ENCODE assay signal across 31 mouse cellular contexts in the genomic region with DNA sequence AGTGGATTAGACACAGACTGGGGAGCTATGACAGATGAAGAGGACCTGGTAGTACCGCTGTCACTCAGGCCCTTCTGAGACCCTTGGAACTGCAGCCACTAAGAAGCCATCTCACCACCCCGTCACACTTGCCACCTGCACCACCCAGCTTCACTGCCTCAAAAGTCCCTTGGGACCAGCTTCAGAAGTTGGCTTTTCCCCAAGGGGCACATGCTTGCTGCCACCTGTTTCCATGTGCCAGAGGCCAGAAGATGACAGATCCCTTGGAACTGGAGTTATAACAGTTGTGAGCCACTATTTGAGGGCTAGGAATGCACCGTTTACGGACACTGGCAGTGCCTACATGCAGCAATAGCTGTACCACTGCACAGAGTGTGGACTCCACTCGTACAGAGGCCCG. TPM values are rescaled to one million over a fixed set of nuclear protein-coding genes. Genes with fewer than 3 reads are reported as not detected.
DNase-seq lines count a peak whose midpoint lies in the region; ATAC-seq and TF ChIP-seq lines count a peak whose summit lies in the region.
"Had no signal": no experiment of that assay in that cellular context is flagged by ENCODE, and none has a peak within 500 bp of the region (broad histone marks: within the 10 kb centered on the region; RNA-seq: fewer than 3 reads in every experiment).

No protein-coding gene starts in this region.

- WGBS in neural tube, embryonic 14.5 days: 96% methylated on average over 6 of the region's 6 CpGs
- 49% methylated on average over 6 of the region's 6 CpGs for WGBS in spleen, adult 2 months

- H3K9me3 ChIP-seq in neural tube, embryonic 14.5 days (ENCODE audit: control insufficient read depth, low read length): no peaks in the 10 kb centered on the region
- H3K9me3 ChIP-seq: forebrain, embryonic 12.5 days; heart, embryonic 13.5 days; liver, embryonic 13.5 days; neural tube, embryonic 15.5 days; stomach, embryonic 15.5 days had no signal

- ATAC-seq in neural tube, embryonic 14.5 days (ENCODE audit: low read depth): 0 out of 2 replicates have a peak, but pooled peaks have one; percentile 34
- ATAC-seq: CD4-positive, CD25-positive, alpha-beta regulatory T cell, adult 4 months had no signal

- peak; percentile 24 to 45 for DNase-seq in cerebellum, postnatal 10 days
- DNase-seq in cerebellum, adult 9-10 months: no peak
- DNase-seq in neural tube, embryonic 10.5 days (ENCODE audit: extremely low spot score, low spot score): no peak
- peak; percentile 61 to 76 for DNase-seq in spleen, adult 2 months (ENCODE audit: low read depth in 1 of 2, low spot score in 2 of 2)
- DNase-seq in frontal cortex, postnatal 10 days (ENCODE audit: low spot score in 2 of 2): no peak
- no peak for DNase-seq in frontal cortex, postnatal 36 days (ENCODE audit: low spot score in 2 of 2)
- DNase-seq: adrenal gland, postnatal 25 days; cerebellum, adult 9-11 months; heart, postnatal 14 days; kidney, postnatal 4 days; liver, embryonic 13.5 days; lung, embryonic 14.5 days; lung, postnatal 36 days; midbrain, embryonic 14.5 days; thymus, adult 18-20 months; thymus, postnatal 36 days had no signal

- no peak overlapping the region for H3K27ac ChIP-seq in neural tube, embryonic 14.5 days (ENCODE audit: low read depth, low read length)
- peak overlapping the region; percentile 87 for H3K27ac ChIP-seq in spleen, adult 2 months (ENCODE audit: insufficient read depth, low read length)
- H3K27ac ChIP-seq: forebrain, embryonic 12.5 days; heart, embryonic 13.5 days; hindbrain, postnatal 0 days; liver, embryonic 13.5 days; neural tube, embryonic 15.5 days; stomach, embryonic 15.5 days had no signal

- no peaks in the 10 kb centered on the region for H3K27me3 ChIP-seq in neural tube, embryonic 14.5 days (ENCODE audit: control insufficient read depth, insufficient read depth, low read length)
- no peaks in the 10 kb centered on the region for H3K27me3 ChIP-seq in spleen, adult 2 months (ENCODE audit: control insufficient read depth, insufficient read depth, low read length)
- H3K27me3 ChIP-seq: forebrain, embryonic 12.5 days; heart, embryonic 13.5 days; liver, embryonic 13.5 days; megakaryocyte, embryonic 14.5 days; neural tube, embryonic 15.5 days; stomach, embryonic 15.5 days had no signal

- no peak for TF ChIP-seq POLR2A in spleen, adult 2 months (IDR thresholded peaks at IDR 0.05; ENCODE audit: low read depth, low read length)

- no peak overlapping the region for H3K9ac ChIP-seq in neural tube, embryonic 14.5 days (replicated peaks; ENCODE audit: low read depth, low read length)
- H3K9ac ChIP-seq: forebrain, embryonic 12.5 days; heart, embryonic 13.5 days; liver, embryonic 13.5 days; lung, embryonic 14.5 days; neural tube, embryonic 15.5 days; stomach, embryonic 15.5 days had no signal

- no peak overlapping the region for H3K4me2 ChIP-seq in neural tube, embryonic 14.5 days (ENCODE audit: low read depth, low read length)
- H3K4me2 ChIP-seq: forebrain, embryonic 12.5 days; heart, embryonic 13.5 days; liver, embryonic 13.5 days; lung, embryonic 14.5 days; neural tube, embryonic 15.5 days; stomach, embryonic 15.5 days had no signal

- no peak for TF ChIP-seq CTCF in spleen, adult 2 months (IDR thresholded peaks at IDR 0.05; ENCODE audit: extremely low read depth, insufficient read depth, insufficient read length, insufficient replicate concordance)

- no peak overlapping the region for H3K4me3 ChIP-seq in neural tube, embryonic 14.5 days (ENCODE audit: low read depth, low read length)
- H3K4me3 ChIP-seq in spleen, adult 2 months (ENCODE audit: extremely low read depth, insufficient read depth, insufficient read length): peak overlapping the region; percentile 56
- H3K4me3 ChIP-seq: forebrain, embryonic 12.5 days; heart, embryonic 13.5 days; liver, embryonic 13.5 days; megakaryocyte, embryonic 14.5 days; neural tube, embryonic 15.5 days; stomach, embryonic 15.5 days had no signal

- no peaks in the 10 kb centered on the region; the same call in 1 of the 2 replicates for H3K36me3 ChIP-seq in neural tube, embryonic 14.5 days (ENCODE audit: control insufficient read depth, insufficient read depth, low read length)
- peaks cover 4% of the 10 kb centered on the region for H3K36me3 ChIP-seq in spleen, adult 2 months (ENCODE audit: control insufficient read depth, insufficient read depth, low read length)
- H3K36me3 ChIP-seq: neural tube, embryonic 15.5 days had no signal

- H3K4me1 ChIP-seq in neural tube, embryonic 14.5 days (ENCODE audit: control insufficient read depth, insufficient read depth, low read length): no peaks in the 10 kb centered on the region
- peaks cover 14% of the 10 kb centered on the region; the same call in 1 of the 2 replicates for H3K4me1 ChIP-seq in spleen, adult 2 months (ENCODE audit: control insufficient read depth, insufficient read depth, insufficient read length)
- H3K4me1 ChIP-seq: forebrain, embryonic 12.5 days; heart, embryonic 13.5 days; liver, embryonic 13.5 days; neural tube, embryonic 15.5 days; stomach, embryonic 15.5 days had no signal

RNA-seq across cellular contexts. Expression of a gene that starts 11.0 kb away (rescaled TPM):
- not detected in 2 replicates for polyA plus RNA-seq in neural tube, embryonic 14.5 days (2014; fragmentation: Nextera tagmentation; extraction: Ambion mirVana)
- polyA plus RNA-seq in spleen, adult 2 months (2012; rRNA removed): 0.41 and 0.43 TPM in 2 replicates
- polyA plus RNA-seq: CD4-positive, CD25-positive, alpha-beta regulatory T cell, adult 4 months; cortical plate, adult 2 months; embryonic facial prominence, embryonic 11.5 days; forebrain, embryonic 12.5 days; gonadal fat pad, adult 2 months; heart, embryonic 13.5 days; hindbrain, embryonic 11.5 days; hindbrain, postnatal 0 days; intestine, postnatal 0 days; limb, embryonic 11.5 days; liver, embryonic 13.5 days; lung, embryonic 14.5 days; midbrain, embryonic 14.5 days; neural tube, embryonic 15.5 days had no signal

RNA-seq across cellular contexts. Expression of a gene that starts 14.8 kb away (rescaled TPM):
- polyA plus RNA-seq in neural tube, embryonic 14.5 days (2014; fragmentation: Nextera tagmentation; extraction: Ambion mirVana): 19.3 and 22.2 TPM in 2 replicates
- polyA plus RNA-seq in spleen, adult 2 months (2012; rRNA removed): 67.6 and 105 TPM in 2 replicates

RNA-seq across cellular contexts. Expression of a gene that starts 16.8 kb away (rescaled TPM):
- polyA plus RNA-seq in neural tube, embryonic 14.5 days (2014; fragmentation: Nextera tagmentation; extraction: Ambion mirVana): not detected in 2 replicates
- not detected in 2 replicates for polyA plus RNA-seq in spleen, adult 2 months (2012; rRNA removed)
- polyA plus RNA-seq: CD4-positive, CD25-positive, alpha-beta regulatory T cell, adult 4 months; cortical plate, adult 2 months; embryonic facial prominence, embryonic 11.5 days; forebrain, embryonic 12.5 days; gonadal fat pad, adult 2 months; heart, embryonic 13.5 days; hindbrain, embryonic 11.5 days; hindbrain, postnatal 0 days; intestine, postnatal 0 days; kidney, embryonic 16.5 days; limb, embryonic 11.5 days; liver, embryonic 13.5 days; lung, embryonic 14.5 days; midbrain, embryonic 14.5 days; neural tube, embryonic 15.5 days had no signal

RNA-seq across cellular contexts. Expression of a gene that starts 22.7 kb away (rescaled TPM):
- 0.28 TPM in 1 of 2 replicates, not detected in the other for polyA plus RNA-seq in neural tube, embryonic 14.5 days (2014; fragmentation: Nextera tagmentation; extraction: Ambion mirVana)
- polyA plus RNA-seq in spleen, adult 2 months (2012; rRNA removed): 0.21 and 0.27 TPM in 2 replicates
- polyA plus RNA-seq: CD4-positive, CD25-positive, alpha-beta regulatory T cell, adult 4 months; heart, embryonic 13.5 days; limb, embryonic 11.5 days; midbrain, embryonic 14.5 days had no signal

RNA-seq across cellular contexts. Expression of a gene that starts 29.7 kb away (rescaled TPM):
- 40.8 and 42.5 TPM in 2 replicates for polyA plus RNA-seq in neural tube, embryonic 14.5 days (2014; fragmentation: Nextera tagmentation; extraction: Ambion mirVana)
- 13.9 and 17.1 TPM in 2 replicates for polyA plus RNA-seq in spleen, adult 2 months (2012; rRNA removed)

Comparison
In these comparisons a context has a peak if more than half of its experiments do, and no peak if none do; other contexts are left out.
1. DNase-seq: peak in cerebellum, postnatal 10 days (2 of 2) and spleen, adult 2 months (2 of 2); none in cerebellum, adult 9-10 months (single experiment), neural tube, embryonic 10.5 days (single experiment), frontal cortex, postnatal 10 days (0 of 2) and frontal cortex, postnatal 36 days (0 of 2).